Mouse (Mus musculus) hindbrain, embryonic 14.5 days (tissue): ENCODE results near the gene Mef2d. TPM values are rescaled to one million over a fixed set of nuclear protein-coding genes. Genes with fewer than 3 reads are reported as not detected.

Source experiments
- ATAC-seq: fragments of 200-750 bp; cut with Nextera tagmentation; 2 replicates; pipeline ENCODE4 v1.8.0; 2017; ENCODE audit warnings: moderate number of reproducible peaks, mild to moderate bottlenecking, moderate TSS enrichment, moderate library complexity; ENCODE audit not compliant: low FRiP score
- DNase-seq: peaks from one replicate; pipeline ENCODE4 v3.0.0-alpha.2; 2015; ENCODE audit warnings: low spot score
- H3K27ac ChIP-seq: fragments of 300-500 bp; sonication (generic); 2 replicates; pipeline ENCODE4 v1.5.1; 2014; ENCODE audit warnings: mild to moderate bottlenecking, moderate library complexity
- H3K27me3 ChIP-seq: fragments of 300-500 bp; sonication (generic); 2 replicates; pipeline ENCODE4 v1.6.1; 2014; ENCODE audit warnings: mild to moderate bottlenecking, low read length, mixed read lengths; ENCODE audit not compliant: control insufficient read depth, insufficient read depth
- H3K36me3 ChIP-seq: fragments of 300-500 bp; sonication (generic); replicated peaks from 2 replicates; pipeline ENCODE4 v1.6.1; 2014; ENCODE audit not compliant: control insufficient read depth, insufficient read depth
- H3K4me1 ChIP-seq: fragments of 300-500 bp; sonication (generic); replicated peaks from 2 replicates; pipeline ENCODE4 v1.6.1; 2014; ENCODE audit warnings: antibody characterized with exemption, low read length, mixed read lengths; ENCODE audit not compliant: control insufficient read depth, insufficient read depth
- H3K4me2 ChIP-seq: fragments of 300-500 bp; sonication (generic); replicated peaks from 2 replicates; pipeline ENCODE4 v1.6.1; 2014; ENCODE audit warnings: mild to moderate bottlenecking, moderate library complexity
- H3K4me3 ChIP-seq: fragments of 300-500 bp; sonication (generic); replicated peaks from 2 replicates; pipeline ENCODE4 v1.5.1; 2014; ENCODE audit warnings: mild to moderate bottlenecking, low read length
- H3K9ac ChIP-seq: fragments of 300-500 bp; sonication (generic); 2 replicates; pipeline ENCODE4 v1.6.1; 2014
- H3K9me3 ChIP-seq: fragments of 300-500 bp; sonication (generic); 2 replicates; pipeline ENCODE4 v1.6.1; 2016; ENCODE audit warnings: low read length; ENCODE audit not compliant: control insufficient read depth
- WGBS: fragments of 180-500 bp; shearing (Covaris S2); extraction: QIAGEN DNeasy Blood & Tissue Kit; methylation state at CpG from one replicate; pipeline ENCODE4 v1.1.7; 2014; 5-methylcytosine and 5-hydroxymethylcytosine counted together
- polyA plus RNA-seq: library from polyadenylated mRNA; unstranded; fragments of >200 nt; fragmentation: Nextera tagmentation; extraction: Ambion mirVana; gene quantifications from 2 replicates; pipeline ENCODE4 v1.2.1, GENCODE M21; 2014

The Mef2d gene
- polyA plus RNA-seq, 1 experiment from 2014 or later, result 20.4 TPM

- no peak overlapping the region for H3K4me2 ChIP-seq
- DNase-seq (no peak), ATAC-seq (no peak)
- H3K27me3 ChIP-seq, result no peaks in the 10 kb centered on the region
- no peak overlapping the region for H3K4me3 ChIP-seq
- H3K36me3 ChIP-seq, result no peaks in the 10 kb centered on the region
- 95% methylated on average over 12 of the region's 12 CpGs for whole genome bisulfite sequencing
- no peak overlapping the region for H3K27ac ChIP-seq
- H3K4me1 ChIP-seq, result no peaks in the 10 kb centered on the region
- no peak overlapping the region for H3K9ac ChIP-seq
- no peaks in the 10 kb centered on the region for H3K9me3 ChIP-seq
These were observed 27.8 kb upstream of the Mef2d start for GRCm38 (mm10) chr3:88114396-88114795.

DNA sequence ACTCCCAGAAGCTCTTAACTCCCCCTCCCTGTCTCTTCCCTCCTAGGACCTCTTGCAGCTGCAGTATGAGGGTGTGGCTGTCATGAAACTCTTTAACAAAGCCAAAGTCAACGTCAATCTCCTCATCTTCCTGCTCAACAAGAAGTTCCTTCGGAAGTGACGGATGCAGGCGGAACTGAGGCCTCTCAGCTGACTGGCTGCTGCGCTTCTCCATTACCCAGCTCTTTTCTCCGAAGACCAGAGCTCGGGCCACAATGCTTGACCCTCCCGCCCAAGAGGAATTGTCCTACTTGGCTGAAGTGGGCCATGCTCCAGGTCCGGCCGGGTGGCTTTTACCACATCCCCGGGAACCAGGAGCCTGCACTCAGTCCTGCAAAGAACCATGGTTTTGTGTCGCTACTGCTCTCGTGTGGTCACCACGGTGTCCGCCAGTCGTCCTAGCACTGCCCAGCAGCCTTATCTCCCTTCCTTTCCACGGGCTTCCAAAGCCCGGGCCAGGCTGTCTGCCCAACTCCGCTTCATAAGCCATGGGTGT lies 22.0 kb upstream of the Mef2d start:
- Histone ChIP-seq H3K36me3 (no peaks in the 10 kb centered on the region), H3K27me3 (no peaks in the 10 kb centered on the region), H3K9ac (no peak overlapping the region), H3K9me3 (no peaks in the 10 kb centered on the region), H3K4me1 (no peaks in the 10 kb centered on the region), H3K4me2 (no peak overlapping the region), H3K27ac (no peak overlapping the region), H3K4me3 (no peak overlapping the region)
- WGBS, result 91% methylated on average over 19 of the region's 19 CpGs
- no peak for DNase-seq
- no peak for ATAC-seq

- H3K27ac ChIP-seq, result no peak overlapping the region
- no peak for ATAC-seq
- WGBS, result 81% methylated on average over 14 of the region's 14 CpGs
- H3K4me1 ChIP-seq, result no peaks in the 10 kb centered on the region
- no peak for DNase-seq
- no peak overlapping the region for H3K4me2 ChIP-seq
- no peak overlapping the region for H3K9ac ChIP-seq
- no peak overlapping the region for H3K4me3 ChIP-seq
- no peaks in the 10 kb centered on the region for H3K36me3 ChIP-seq
- H3K27me3 ChIP-seq, result no peaks in the 10 kb centered on the region
- no peaks in the 10 kb centered on the region for H3K9me3 ChIP-seq
These were observed 20.7 kb upstream of the Mef2d start for GRCm38 (mm10) chr3:88121164-88122131.

DNA sequence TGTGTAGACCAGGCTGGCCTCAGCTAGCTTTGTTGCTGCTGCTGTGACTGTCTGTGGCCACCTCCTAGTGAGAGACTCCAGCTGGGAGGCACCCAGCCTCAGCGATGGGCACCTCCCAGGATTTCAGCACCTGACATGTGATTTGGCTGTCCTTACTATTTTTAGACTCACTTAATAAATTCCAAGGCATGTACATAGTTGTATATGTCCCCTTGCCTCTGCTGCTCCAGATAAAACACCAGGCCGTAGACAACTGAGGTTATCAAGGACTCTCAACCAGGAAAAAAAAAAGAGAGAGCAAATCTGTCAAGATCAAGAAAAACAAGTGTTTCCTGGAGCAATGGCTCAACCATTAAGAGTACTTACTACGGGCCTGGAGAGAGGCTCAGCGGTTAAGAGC lies 17.0 kb upstream of the Mef2d start:
- Histone ChIP-seq H3K4me1 (no peaks in the 10 kb centered on the region), H3K4me3 (no peak overlapping the region), H3K36me3 (no peaks in the 10 kb centered on the region), H3K27ac (no peak overlapping the region), H3K9ac (no peak overlapping the region), H3K27me3 (no peaks in the 10 kb centered on the region), H3K9me3 (no peaks in the 10 kb centered on the region), H3K4me2 (no peak overlapping the region)
- ATAC-seq, result no peak
- DNase-seq, result no peak
- WGBS, result 76% methylated on average over 4 of the region's 4 CpGs

- H3K4me1 ChIP-seq, result no peaks in the 10 kb centered on the region
- no peaks in the 10 kb centered on the region for H3K27me3 ChIP-seq
- H3K4me3 ChIP-seq, result no peak overlapping the region
- no peaks in the 10 kb centered on the region for H3K9me3 ChIP-seq
- no peak overlapping the region for H3K4me2 ChIP-seq
- 85% methylated on average over 7 of the region's 7 CpGs for WGBS
- ATAC-seq, result no peak
- no peak overlapping the region for H3K9ac ChIP-seq
- no peak for DNase-seq
- no peaks in the 10 kb centered on the region for H3K36me3 ChIP-seq
- H3K27ac ChIP-seq, result no peak overlapping the region
These were observed 16.0 kb upstream of the Mef2d start for GRCm38 (mm10) chr3:88126181-88126580.

GRCm38 (mm10) chr3:88127636-88128035 lies 14.5 kb upstream of the Mef2d start:
- no peak overlapping the region for H3K27ac ChIP-seq
- no peaks in the 10 kb centered on the region for H3K4me1 ChIP-seq
- ATAC-seq (no peak), DNase-seq (no peak)
- no peaks in the 10 kb centered on the region for H3K27me3 ChIP-seq
- H3K4me3 ChIP-seq, result no peak overlapping the region
- no peak overlapping the region for H3K4me2 ChIP-seq
- no peak overlapping the region for H3K9ac ChIP-seq
- H3K9me3 ChIP-seq, result no peaks in the 10 kb centered on the region
- 79% methylated on average over 3 of the region's 3 CpGs for WGBS
- no peaks in the 10 kb centered on the region for H3K36me3 ChIP-seq

DNA sequence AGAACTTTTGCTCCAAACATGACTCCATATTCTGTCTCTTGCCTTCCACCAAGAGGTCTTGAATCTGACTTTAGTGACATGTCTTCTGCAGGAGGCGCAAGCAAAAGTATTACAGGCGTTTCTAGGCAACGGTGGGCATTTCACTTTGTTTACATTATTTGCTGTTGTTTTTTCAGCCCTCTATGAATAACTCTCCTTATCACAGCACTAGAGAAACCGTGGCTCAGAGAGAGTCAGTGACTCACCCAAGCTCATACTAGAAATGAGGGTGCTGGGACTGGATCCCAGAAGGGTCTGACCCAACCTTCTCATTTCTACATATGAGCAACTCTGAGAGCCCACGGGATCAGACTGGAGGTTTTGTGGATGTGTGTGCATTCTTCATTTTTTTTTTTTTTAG lies 14.1 kb upstream of the Mef2d start:
- no peak overlapping the region for H3K4me2 ChIP-seq
- H3K9ac ChIP-seq, result no peak overlapping the region
- no peak for ATAC-seq
- H3K4me3 ChIP-seq, result no peak overlapping the region
- no peaks in the 10 kb centered on the region for H3K9me3 ChIP-seq
- no peaks in the 10 kb centered on the region for H3K4me1 ChIP-seq
- H3K27me3 ChIP-seq, result no peaks in the 10 kb centered on the region
- H3K36me3 ChIP-seq, result no peaks in the 10 kb centered on the region
- no peak overlapping the region for H3K27ac ChIP-seq
- DNase-seq, result no peak
- 83% methylated on average over 5 of the region's 5 CpGs for WGBS

DNA sequence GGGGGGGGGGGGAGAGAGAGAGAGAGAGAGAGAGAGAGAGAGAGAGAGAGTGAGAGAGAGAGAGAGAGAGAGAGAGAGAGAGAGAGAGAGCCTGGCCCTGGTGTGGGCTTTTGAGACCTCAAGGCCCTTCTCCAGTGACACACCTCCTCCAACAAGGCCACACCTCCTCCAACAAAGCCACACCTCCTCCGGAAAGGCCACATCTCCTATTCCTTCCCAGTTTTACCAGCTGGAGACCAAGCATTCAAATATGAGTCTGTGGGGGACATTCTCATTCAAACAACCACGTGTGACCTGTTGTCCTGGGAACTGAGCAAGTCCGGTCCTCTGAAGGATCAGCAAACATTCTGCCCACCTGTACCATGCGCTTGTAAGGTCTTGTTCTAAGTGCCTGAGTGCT lies 13.2 kb upstream of the Mef2d start:
- no peak for DNase-seq
- no peak overlapping the region for H3K27ac ChIP-seq
- ATAC-seq, result no peak
- H3K36me3 ChIP-seq, result no peaks in the 10 kb centered on the region
- no peaks in the 10 kb centered on the region for H3K9me3 ChIP-seq
- no peaks in the 10 kb centered on the region for H3K4me1 ChIP-seq
- H3K9ac ChIP-seq, result no peak overlapping the region
- 52% methylated on average over 4 of the region's 4 CpGs for WGBS
- no peak overlapping the region for H3K4me2 ChIP-seq
- no peaks in the 10 kb centered on the region for H3K27me3 ChIP-seq
- H3K4me3 ChIP-seq, result no peak overlapping the region

DNA sequence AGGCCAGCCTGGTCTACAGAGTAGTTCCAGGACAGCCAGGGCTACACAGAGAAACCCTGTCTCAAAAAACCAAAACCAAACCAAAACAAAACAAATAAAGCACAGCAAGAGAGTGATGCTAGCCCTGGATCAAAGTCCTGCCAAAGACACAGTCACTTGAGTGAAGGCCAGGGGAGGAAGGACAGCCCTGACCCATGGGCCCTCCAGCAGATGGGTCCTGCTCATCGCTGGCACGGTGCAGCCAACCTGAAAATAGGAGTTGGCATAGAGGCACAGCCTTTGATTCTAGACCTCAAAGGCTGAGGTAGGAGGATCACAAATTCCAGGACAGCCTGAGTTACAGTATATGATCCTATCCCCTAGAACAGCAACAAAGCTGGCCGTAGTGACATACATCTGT lies 11.1 kb upstream of the Mef2d start:
- Histone ChIP-seq H3K27ac (no peak overlapping the region), H3K9me3 (no peaks in the 10 kb centered on the region), H3K4me3 (no peak overlapping the region), H3K27me3 (no peaks in the 10 kb centered on the region), H3K4me1 (no peaks in the 10 kb centered on the region), H3K36me3 (no peaks in the 10 kb centered on the region), H3K4me2 (no peak overlapping the region), H3K9ac (no peak overlapping the region)
- 98% methylated on average over 3 of the region's 3 CpGs for WGBS
- ATAC-seq, result no peak
- DNase-seq, result no peak
